In the genomic region with DNA sequence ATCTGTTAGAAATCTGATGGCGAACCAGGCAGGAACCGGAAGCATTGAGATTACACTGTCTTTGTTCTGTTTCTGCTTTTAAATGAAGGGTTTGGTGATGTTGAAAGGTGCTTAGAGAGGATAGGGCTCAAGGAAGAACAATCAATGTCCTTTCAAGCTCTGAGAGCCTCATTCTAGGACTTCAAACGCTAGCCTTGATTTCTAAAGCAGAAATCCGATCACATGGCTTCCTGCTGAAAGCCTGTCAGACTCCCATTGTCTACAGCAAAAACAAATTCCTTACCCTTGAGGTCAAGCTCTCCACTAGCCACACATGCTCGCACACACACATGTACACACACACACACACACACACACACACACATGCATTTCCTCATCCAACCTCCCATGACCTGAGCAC, we compare ENCODE assay signal across 33 mouse cellular contexts.
DNase-seq lines count a peak whose midpoint lies in the region; ATAC-seq and TF ChIP-seq lines count a peak whose summit lies in the region.
"Had no signal": no experiment of that assay in that cellular context is flagged by ENCODE, and none has a peak within 500 bp of the region (broad histone marks: within the 10 kb centered on the region; RNA-seq: fewer than 3 reads in every experiment).

No protein-coding gene starts in this region.

- TF ChIP-seq CTCF in layer of hippocampus, adult 2 months (conservative IDR thresholded peaks at IDR 0.05), result no peak
- no peak for TF ChIP-seq CTCF in brain, embryonic 14.5 days (IDR thresholded peaks at IDR 0.05; ENCODE audit: borderline replicate concordance, extremely low read depth, insufficient read depth, insufficient read length)

- ATAC-seq in heart, embryonic 12.5 days (ENCODE audit: insufficient number of reproducible peaks, low FRiP score), result no peak
- ATAC-seq: activated CD4-positive, CD25-positive, alpha-beta regulatory T cell, adult 4 months; CD4-positive, CD25-positive, alpha-beta regulatory T cell, adult 4 months; forebrain, embryonic 13.5 days; hindbrain, postnatal 0 days; intestine, embryonic 15.5 days; lung, postnatal 0 days had no signal

- H3K9me3 ChIP-seq in heart, embryonic 12.5 days (replicated peaks), result peaks cover 3% of the 10 kb centered on the region; the same call in 1 of the 2 replicates
- H3K9me3 ChIP-seq: forebrain, embryonic 13.5 days; hindbrain, embryonic 12.5 days; intestine, embryonic 15.5 days; limb, embryonic 10.5 days; limb, embryonic 15.5 days; liver, embryonic 13.5 days; midbrain, embryonic 10.5 days; neural tube, embryonic 12.5 days had no signal

- DNase-seq in heart, adult 11 months, result peak; percentile 96
- DNase-seq in layer of hippocampus, adult 2 months (ENCODE audit: low spot score in 2 of 2), result no peak
- no peak for DNase-seq in layer of hippocampus, postnatal 14 days (ENCODE audit: low spot score in 2 of 2)
- DNase-seq in brain, embryonic 14.5 days (ENCODE audit: low read depth), result peak; percentile 31
- peak; percentile 11 for DNase-seq in skeletal muscle tissue, adult 2 months (ENCODE audit: low read depth, low spot score)
- DNase-seq in thymus, adult 18-20 months, result no peak
- DNase-seq: adrenal gland, adult 8-10 months; cerebellum, adult 11 months; cerebellum, adult 9-10 months; cerebellum, postnatal 36 days; gastrocnemius, postnatal 25 days; kidney, adult 2 months; kidney, postnatal 4 days; liver, embryonic 13.5 days; lung, adult 18-20 months; lung, postnatal 4 days; right cerebral cortex, postnatal 4 days; thymus, postnatal 4 days had no signal

- H3K4me3 ChIP-seq in heart, embryonic 12.5 days, result no peak overlapping the region
- no peak overlapping the region for H3K4me3 ChIP-seq in layer of hippocampus, adult 2 months
- H3K4me3 ChIP-seq: forebrain, embryonic 13.5 days; hindbrain, embryonic 12.5 days; intestine, embryonic 15.5 days; limb, embryonic 10.5 days; limb, embryonic 15.5 days; liver, embryonic 13.5 days; midbrain, embryonic 10.5 days; myocyte; neural tube, embryonic 12.5 days had no signal

- no peaks in the 10 kb centered on the region for H3K36me3 ChIP-seq in heart, embryonic 12.5 days
- H3K36me3 ChIP-seq: hindbrain, embryonic 12.5 days; intestine, embryonic 15.5 days; limb, embryonic 10.5 days; limb, embryonic 15.5 days; liver, embryonic 13.5 days; midbrain, embryonic 10.5 days; neural tube, embryonic 12.5 days had no signal

- no peak overlapping the region for H3K9ac ChIP-seq in heart, embryonic 12.5 days
- H3K9ac ChIP-seq: forebrain, embryonic 13.5 days; hindbrain, embryonic 12.5 days; intestine, embryonic 15.5 days; limb, embryonic 15.5 days; liver, embryonic 13.5 days; neural tube, embryonic 12.5 days had no signal

- peaks cover 47% of the 10 kb centered on the region for H3K27me3 ChIP-seq in heart, embryonic 12.5 days (replicated peaks)
- H3K27me3 ChIP-seq: forebrain, embryonic 13.5 days; hindbrain, embryonic 12.5 days; intestine, embryonic 15.5 days; limb, embryonic 15.5 days; liver, embryonic 13.5 days; neural tube, embryonic 12.5 days had no signal

- H3K4me2 ChIP-seq in heart, embryonic 12.5 days, result no peak overlapping the region
- H3K4me2 ChIP-seq: forebrain, embryonic 13.5 days; heart, embryonic 11.5 days; hindbrain, embryonic 12.5 days; intestine, embryonic 15.5 days; limb, embryonic 15.5 days; liver, embryonic 13.5 days; neural tube, embryonic 12.5 days had no signal

- H3K27ac ChIP-seq in heart, embryonic 12.5 days (ENCODE audit: poor library complexity, severe bottlenecking), result no peak overlapping the region
- H3K27ac ChIP-seq in layer of hippocampus, adult 2 months, result peak overlapping the region; percentile 32; the same call in 1 of the 2 replicates
- H3K27ac ChIP-seq: forebrain, embryonic 13.5 days; hindbrain, embryonic 12.5 days; hindbrain, postnatal 0 days; intestine, embryonic 15.5 days; kidney, postnatal 0 days; limb, embryonic 10.5 days; limb, embryonic 15.5 days; liver, embryonic 13.5 days; neural tube, embryonic 12.5 days had no signal

- H3K4me1 ChIP-seq in heart, embryonic 12.5 days (replicated peaks), result no peaks in the 10 kb centered on the region
- H3K4me1 ChIP-seq: forebrain, embryonic 13.5 days; hindbrain, embryonic 12.5 days; intestine, embryonic 15.5 days; limb, embryonic 10.5 days; limb, embryonic 15.5 days; liver, embryonic 13.5 days; neural tube, embryonic 12.5 days had no signal

- TF ChIP-seq POLR2A in brain, embryonic 14.5 days (IDR thresholded peaks at IDR 0.05; ENCODE audit: borderline replicate concordance, extremely low read depth, insufficient read depth, insufficient read length, poor library complexity, severe bottlenecking), result no peak

- WGBS in heart, embryonic 12.5 days, result 56% methylated on average over 5 of the region's 5 CpGs

Comparison
In these comparisons a context has a peak if more than half of its experiments do, and no peak if none do; other contexts are left out.
1. DNase-seq: peak in heart, adult 11 months (single experiment), brain, embryonic 14.5 days (single experiment) and skeletal muscle tissue, adult 2 months (single experiment); none in layer of hippocampus, adult 2 months (0 of 2), layer of hippocampus, postnatal 14 days (0 of 2) and thymus, adult 18-20 months (0 of 2).